Mouse (Mus musculus): ENCODE results near the gene Cyp4f14.
A peak's percentile ranks its signal among the peaks of the same experiment; 100 is the strongest.

Cyp4f14 gene

DNA sequence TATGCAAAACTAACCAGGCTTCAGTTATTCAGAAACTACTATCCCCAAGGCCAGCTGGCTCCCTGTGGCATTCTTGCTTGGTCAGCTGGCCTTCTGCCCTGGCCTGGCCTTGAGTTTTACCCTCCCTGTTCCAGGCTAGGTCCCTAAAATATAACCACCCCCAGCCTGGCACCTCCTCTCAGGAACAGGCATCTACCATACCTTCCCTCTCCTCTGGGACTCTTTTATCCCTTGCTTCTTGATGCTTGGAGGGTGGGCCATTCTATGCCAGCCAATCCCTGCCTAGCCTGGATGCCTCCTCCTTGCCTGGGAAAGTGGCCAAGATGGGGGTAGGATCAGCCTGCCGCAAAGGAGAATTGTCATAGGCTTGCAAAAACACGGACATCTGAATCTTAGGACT lies at the start of gene Cyp4f14:
Gene Cyp4f14, minus strand, starts transcription at position 212 of the 400 bp plus-strand sequence.
- DNase-seq = peak; percentile 39

DNA sequence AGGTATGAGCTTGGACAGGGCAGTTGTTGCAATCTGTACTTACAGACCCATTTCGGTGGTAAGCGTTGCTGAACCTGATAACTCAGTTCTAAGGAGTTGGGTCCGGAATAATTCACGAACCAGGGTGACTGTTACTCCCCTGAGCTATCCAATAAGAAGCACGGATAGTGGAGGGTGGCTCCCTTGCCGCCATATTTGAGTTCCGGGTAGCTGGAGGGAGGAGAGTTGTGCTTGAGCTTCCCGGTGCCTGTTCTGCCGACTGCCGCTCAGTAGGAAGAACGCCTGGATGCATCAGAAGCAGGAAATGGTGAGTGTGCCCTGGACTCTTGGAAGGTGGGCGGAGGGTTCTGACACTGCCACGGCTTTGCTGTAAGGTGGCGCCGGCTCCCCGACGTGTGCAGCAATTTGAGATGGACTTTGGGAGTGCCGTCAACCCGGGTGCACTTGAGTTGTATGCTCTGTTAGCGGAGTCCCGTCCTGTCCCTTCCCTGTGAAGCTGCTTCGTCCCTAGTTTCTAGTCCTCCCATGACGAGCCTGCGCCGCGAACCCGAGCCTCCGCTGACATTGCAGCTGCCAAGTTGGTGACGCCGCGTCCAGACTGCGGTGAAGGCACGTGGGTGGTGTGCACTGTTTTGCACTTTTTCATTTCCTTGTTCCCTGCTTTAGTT lies 48.6 kb upstream of the Cyp4f14 start, which contains the start of gene Zfp472:
Gene Zfp472, plus strand, starts transcription at position 192 of the 668 bp plus-strand sequence.
- peak; percentile 83 for DNase-seq

DNA sequence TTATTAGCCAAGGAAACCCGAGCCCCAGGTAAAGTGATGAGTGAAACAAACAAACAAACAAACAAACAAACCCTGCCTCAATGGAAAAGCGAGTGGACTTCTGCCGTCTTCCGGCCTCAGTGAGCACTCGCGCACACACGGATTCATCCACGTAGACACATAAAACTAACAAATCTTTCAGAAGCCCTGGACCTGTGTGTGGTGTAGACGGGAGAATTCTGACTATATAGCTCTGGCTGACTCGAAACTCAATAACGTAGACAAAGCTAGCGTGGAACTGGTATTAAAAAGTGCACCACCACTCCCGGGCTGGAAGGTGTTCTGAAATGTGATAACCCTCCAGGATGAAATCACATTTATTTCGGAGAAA lies 48.1 kb upstream of the Cyp4f14 start:
- peak; percentile 12 for DNase-seq

DNA sequence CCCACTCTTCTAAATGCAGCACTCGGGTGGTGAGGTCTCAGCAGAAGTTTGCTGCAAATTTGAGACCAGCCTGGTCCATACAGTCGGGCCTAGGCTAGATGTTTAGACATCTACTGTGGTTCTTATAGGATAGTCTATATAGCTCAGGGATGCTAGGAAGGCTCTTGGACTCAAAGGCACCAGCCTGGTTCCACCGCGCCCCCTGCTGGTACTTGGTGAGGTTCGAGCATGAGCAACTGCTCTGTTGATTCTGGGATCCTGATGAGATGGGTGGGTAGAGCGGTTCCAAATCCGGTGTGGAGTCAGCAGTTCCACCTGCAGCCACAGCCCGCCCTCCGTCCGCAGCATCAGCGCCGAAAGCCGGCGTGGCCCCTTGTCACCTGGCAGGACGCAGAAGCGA lies 34.3 kb upstream of the Cyp4f14 start:
- DNase-seq = peak; percentile 83

DNA sequence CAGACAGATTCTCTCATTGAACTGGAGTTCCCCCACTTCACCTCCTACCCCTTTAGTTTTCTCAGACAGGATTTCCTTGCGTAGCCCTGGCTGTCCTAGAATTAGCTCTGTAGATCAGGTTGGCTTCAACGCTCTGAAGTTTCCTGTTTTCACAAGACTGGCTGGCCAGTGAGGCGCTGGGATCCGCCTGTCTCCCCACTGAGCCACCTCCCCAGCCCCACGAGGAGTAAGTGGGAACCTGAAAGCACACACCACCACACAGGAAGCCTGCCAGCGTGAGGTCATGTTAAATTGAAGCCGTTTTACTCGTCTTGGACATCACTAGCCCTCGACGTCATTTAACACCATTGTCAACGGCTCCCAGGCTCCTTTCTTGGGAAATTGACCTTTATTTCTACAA lies 33.9 kb upstream of the Cyp4f14 start:
- DNase-seq = no peak

DNA sequence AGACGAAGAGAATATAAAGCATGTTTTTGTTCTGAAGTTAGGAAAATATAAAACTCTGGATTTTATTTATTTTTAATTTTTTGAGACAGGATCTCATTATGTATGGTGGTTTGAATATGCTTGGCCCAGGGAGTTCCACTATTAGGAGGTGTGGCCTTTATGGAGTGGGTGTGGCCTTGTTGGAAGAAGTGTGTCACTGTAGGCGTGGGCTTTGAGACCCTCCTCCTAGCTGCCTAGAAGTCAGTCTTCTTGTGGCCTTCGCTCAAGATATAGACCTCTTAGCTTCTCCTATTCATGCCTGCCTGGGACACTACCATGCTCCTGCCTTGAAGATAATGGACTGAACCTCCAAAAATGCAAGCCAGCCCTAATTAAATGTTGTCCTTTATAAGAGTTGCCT lies 33.0 kb upstream of the Cyp4f14 start:
- no peak for DNase-seq

DNA sequence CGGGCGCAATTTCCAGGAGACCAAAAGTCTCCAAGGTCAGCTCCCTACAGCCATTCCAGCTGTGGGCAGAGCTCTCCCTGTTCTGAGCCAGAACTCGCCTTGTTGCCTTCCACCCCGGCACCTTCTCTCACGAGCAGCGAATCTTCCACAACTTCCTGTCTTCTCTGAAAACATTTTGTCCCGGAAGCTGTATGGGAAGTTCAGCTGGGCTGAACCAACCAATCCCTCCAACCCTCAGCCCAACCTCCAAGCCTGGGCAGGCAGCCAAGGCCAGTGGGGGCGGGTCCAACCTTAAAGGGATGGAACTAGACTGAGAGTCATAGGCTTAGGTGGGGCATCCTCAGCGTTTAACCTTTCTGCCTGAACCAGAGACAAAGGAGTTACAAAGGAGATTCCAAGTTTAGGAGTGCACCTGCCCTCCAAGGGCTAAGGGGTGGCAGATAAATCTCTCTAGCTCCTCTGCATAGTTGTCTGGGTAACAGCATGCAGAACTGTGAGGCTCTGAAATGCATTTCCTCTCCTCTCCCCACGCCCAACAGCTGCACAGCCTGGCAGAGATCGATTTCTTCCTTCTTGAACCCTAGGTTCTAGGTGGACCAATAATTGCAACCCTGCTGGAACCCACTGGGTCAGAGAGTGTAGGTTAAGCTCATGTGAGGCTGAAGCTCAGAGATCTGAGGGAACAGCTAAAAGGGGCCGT lies 30.2 kb upstream of the Cyp4f14 start, which contains the start of gene Cyp4f13:
Gene Cyp4f13, minus strand, starts transcription at position 188 of the 700 bp plus-strand sequence.
- peak; percentile 89 for DNase-seq

DNA sequence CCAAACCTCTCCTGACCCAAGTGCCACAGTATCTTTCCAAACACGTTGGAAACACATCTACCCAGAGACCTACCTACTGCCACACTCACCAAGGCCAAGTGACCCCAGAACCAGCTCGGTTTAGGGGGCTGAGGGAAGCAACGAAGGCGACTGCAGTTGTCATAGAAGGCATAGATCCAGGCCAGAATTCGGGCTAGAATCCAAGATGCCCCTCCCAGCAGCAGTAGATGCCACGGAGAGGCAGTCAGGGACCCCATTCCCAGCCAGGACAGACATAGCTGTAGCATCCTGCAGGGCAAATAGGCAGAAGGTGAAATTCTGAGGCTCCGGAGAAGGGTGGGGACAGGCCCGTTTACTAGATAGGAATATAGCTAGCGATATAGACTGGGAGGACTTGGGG lies 29.6 kb upstream of the Cyp4f14 start:
- DNase-seq = no peak

DNA sequence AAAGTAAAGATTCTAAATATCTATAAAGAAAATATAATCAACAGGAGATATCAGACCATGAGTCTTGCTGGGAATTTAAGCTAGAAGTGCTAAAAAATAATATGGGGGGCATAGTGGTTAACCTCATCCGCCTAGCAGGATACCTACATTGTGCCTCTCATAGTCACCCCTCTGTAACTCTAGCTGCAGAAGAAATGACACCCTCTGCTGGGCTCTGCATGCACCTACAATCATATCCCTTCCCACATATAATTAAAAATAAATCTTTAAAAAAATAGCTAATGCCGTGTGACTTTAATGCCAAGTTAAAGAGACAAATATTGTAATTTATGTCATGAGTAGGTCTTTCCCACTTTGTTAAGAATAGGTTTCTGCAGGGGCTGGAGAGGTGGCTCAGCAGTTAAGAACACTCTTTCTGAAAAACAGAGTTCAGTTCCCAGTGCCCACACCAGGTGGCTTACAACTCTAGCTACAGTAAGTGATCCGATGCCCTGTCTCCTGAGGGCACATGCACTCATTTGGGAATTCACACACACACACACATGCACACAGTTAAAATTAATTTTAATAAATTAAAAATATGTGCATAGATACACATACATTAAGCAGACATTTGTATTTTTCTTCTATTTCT lies 27.4 kb upstream of the Cyp4f14 start:
- DNase-seq = no peak

DNA sequence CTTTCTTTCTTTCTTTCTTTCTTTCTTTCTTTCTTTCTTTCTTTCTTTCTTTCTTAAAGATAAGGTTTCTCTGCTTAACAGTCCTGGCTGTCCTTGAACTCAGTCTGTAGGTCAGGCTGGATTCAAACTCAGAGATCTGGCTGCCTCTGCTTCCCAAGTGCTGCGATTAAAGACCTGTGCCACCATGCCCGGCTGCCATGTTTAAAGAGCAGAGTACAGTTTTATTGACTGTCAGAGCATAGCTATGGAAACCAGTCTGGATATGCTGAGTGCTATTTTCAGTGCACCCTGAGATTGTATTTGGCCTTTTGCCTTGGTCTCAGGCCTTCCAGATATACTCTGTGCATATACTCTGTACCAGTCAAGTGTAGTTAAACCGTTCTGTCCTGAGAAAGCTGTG lies 26.5 kb upstream of the Cyp4f14 start:
- no peak for DNase-seq

DNA sequence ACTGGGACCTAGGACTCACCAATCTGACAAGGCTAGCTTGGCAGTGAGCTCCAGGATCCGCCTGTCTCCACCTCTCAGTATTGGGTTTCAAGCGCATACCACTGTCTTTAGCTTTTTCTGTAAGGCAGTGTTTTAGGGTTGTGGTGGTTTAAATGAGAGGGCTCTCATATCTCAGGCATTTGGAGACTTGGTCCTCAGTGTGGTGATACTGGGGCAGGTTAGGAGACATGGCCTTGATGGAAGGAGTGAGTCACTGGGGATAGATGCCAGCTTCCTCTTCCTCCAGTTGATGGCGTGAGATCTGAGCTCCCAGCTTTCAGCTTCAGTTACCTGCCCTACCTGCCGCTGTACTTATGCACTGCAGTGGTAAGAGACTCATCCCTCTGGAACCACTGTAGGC lies 22.7 kb upstream of the Cyp4f14 start:
- DNase-seq = no peak

DNA sequence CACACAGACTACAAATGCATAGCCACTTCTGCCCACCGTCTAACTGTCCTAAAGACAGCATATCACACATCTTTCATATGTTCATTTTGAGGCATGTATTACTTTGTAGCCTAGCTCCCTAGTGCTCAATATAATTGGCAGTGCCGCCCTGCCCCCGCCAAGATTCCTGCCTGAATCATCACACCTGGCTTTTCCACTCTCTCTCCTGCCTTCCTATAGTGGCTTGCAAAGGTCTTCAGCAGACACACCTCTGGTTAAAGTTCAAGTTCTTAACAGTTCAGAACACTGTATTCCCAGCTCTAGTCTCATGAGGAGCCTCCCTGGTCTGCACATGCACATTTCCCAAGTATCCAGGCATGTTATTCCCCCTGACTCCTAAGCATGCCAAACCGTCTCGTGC lies 10.7 kb upstream of the Cyp4f14 start:
- DNase-seq = no peak

DNA sequence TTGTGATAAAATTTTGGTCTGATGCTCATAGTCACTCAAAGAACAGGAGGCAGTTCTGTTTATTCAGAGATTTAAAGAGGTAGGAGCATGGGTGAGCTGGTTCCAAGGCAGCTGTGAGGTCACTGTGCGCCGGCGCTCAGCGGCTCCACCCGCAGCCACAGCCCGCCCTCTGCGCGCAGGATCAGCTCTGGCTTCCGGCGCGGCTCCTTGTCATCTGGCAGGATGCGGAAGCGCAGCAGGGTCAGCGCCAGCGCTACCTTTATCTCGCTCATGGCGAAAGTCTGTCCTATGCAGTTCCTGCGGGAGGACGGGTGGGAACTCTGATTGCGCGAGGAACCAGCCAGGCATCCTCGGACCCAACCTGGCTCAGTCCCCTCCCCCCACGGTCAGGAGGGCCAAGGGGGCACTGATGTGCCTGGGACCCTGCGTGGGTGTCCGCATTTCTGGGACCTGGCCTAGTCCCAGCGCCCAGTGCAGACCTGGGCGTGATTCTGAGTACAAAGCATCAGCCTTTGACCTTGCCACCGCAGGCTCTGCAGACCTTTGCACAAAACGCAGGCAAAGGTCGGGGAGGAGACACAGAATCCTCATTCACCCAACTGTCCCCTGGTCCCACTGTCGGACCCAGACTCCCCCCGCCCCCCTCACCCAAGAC lies 7.6 kb upstream of the Cyp4f14 start:
- peak; percentile 66 for DNase-seq

DNA sequence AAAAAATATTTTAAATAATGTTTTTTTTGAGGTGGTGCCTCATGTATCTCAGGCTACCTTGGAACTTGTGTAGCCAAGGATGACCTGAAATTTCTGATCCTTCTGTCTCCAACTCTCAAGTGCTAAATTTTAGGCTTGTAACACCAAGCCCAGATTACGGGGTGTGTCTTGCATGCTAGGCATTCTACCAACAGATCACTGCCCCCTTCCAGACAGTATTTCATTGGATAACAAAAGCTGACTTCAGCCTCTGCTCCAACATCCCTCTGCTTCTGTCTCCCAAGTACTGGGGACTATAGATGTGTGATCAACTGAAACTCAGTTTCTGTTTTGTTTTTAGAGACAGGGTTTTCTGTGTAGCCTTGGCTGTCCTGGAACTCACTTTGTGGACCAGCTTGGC lies 6.5 kb upstream of the Cyp4f14 start:
- DNase-seq = no peak

DNA sequence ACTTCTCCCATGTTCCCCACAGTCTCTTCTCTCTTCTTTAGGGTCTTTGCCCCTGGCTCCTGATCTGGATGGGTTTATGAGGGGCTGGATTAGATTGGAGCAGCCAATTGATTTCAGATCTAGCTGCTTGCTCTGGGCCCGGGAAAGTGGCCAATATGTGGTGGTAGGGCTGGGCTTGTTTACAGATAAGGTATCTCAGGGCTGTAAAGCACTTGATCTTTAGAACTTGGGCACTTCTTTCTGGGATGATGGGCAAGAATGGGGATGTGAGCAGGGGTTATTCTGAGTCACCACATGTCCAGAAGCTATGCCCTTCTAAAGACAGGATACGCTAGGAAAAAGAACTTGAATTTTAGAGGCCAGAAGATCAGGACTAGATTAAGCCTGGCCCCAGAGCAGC lies 2.0 kb upstream of the Cyp4f14 start:
- DNase-seq = no peak

DNA sequence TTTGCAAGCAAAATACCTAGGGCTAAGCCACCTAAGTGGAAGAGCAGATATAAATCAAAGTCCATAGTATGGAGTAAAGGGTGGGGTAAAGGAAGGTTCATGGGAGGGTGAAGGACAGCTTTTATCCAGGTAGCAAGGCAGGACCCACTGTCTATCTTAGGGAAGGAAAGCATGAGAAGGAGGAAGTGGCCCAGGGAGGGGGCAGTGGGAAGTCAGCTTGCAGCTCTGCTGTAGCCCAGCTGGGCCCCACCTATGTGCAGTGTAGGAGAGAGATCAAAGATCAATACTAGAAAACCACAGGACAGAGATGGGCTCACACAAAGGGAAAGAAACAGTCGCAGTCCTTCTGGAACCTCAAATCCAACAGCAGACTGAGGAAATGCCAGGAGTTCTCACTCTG lies 1.1 kb downstream of the Cyp4f14 start:
- DNase-seq = no peak

DNA sequence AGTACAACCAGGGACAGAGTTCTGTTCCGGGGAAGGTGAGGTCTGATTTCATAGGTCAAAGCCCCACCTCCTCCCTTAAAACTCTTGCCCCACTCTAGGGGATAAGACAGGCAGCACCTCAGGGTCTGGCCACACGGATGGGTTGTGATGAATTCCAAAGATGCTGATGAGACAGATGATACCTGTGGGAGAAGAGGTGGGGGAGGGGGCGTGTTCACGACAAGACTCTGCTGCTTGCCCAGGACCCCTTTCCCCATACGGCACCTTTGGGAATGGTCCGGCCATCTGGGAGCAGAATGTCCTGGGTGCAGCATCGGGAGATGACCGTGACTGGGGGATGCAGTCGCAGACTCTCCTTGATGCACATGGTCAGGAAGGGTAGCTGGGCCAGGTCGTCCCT lies 11.0 kb downstream of the Cyp4f14 start:
- DNase-seq = no peak

DNA sequence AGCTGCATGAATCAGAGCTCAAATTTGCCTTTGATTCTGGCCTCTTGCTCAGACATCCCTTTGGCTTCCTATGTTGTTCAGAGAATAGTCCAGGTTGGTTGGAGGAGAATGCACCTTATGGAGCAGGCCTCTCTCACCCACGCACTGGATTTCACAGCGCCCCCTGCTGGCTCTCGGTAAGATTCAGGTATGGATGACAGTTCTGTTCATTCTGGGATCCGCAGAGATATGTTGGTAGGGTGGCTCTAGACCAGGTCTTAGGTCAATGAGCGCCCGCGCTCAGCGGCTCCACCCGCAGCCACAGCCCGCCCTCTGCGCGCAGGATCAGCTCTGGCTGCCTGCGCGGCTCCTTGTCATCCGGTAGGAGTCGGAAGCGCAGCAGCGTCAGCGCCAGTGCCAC lies 11.9 kb downstream of the Cyp4f14 start:
- peak; percentile 39 for DNase-seq

DNA sequence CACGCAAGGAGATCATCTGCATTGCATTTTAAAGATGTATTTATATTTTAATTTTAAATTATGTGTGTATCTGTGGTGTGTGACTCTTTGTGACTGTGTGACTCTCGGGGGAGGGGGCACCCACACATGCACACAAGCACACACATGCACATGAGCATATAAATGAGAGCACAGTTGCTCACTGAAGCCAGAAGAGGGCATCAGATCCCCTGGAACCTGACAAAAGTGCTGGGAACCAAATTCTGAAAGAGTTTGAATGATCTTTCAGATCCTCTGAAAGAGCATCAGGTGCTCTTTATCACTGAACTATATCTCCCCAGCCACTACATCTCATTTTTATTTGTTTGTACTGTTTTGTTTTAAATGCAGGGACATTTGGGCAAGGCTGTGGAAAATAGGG lies 12.7 kb downstream of the Cyp4f14 start:
- no peak for DNase-seq

DNA sequence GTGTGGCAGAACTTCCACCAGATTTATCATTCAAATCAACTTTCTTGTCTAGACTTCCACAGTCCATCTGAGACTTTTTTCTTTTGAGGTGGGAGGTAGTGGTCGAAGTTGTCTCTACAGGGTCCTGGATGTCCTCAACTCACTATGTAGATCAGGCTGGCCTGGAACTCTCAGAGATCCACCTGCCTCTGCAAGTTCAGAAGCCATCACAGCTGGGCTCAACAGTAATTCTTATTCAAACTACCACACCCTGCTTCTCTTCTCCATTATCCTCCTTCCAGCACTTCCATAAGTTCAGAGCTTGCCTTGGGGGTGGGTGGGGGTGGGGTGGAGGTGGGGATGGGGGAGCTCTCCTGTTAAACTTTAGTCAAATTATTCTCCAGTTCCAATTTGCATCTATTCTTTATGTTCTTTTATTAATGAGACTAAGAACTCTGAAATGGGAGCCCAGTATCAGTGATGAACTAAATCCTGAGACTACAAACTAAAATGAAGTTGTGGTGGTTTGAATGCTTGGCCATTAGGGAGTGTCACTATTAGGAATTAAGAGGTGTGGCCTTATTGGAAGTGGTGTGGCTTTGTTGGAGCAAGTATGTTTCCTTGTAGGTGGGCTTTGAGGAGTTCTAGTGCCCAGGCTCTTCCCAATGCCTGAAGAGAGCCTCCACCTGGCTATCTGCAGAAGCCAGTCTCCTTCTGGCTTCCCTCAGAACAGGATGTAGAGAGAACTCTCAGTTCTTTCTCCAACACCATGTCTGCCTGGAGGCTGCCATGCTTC lies 15.2 kb downstream of the Cyp4f14 start:
- no peak for DNase-seq

DNA sequence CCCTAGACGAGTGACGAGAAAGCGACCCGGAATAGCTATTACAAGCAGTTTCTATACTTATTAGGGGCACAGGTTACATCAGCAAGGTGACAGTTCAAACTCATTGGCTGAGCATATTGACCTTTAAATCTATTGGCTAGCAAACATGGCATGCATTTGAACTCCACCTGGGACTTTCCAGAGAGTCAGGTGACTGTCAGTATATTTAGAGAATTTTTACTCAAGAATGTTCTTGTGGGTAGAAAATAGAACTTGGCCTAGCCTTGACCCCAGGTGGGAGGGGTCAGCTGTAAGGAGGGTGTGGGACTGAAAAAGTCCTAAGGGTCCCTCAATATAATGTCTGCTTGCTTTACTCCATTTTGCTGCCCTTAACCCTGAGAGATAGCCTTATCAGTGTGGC lies 21.7 kb downstream of the Cyp4f14 start:
- no peak for DNase-seq

DNA sequence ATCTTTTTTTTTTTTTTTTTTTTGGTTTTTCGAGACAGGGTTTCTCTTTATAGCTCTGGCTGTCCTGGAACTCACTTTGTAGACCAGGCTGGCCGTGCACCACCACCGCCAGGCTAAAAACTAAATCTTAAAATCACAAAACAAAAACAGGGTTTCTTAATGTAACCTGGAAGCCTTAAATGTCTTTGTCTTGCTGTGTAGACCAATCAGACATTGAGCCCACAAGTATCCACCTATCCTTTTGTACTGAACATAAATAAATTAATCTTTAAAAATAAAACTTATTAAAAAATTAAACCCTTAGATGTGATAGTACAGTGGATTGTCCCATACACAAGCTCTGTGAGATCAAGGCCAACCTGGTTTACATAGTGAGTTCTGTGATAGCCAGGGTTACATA lies 23.2 kb downstream of the Cyp4f14 start:
- no peak for DNase-seq

Data from cerebellum, adult 11 months (tissue).